Mouse (Mus musculus) forebrain, embryonic 16.5 days (tissue): ENCODE results near the gene S1pr4. TPM values are rescaled to one million over a fixed set of nuclear protein-coding genes. Genes with fewer than 3 reads are reported as not detected.

Source experiments
- microRNA-seq: library from miRNA; unstranded; fragments of <30 nt; microRNA quantifications from one replicate; pipeline ENCODE4, GENCODE M21; 2017
- polyA plus RNA-seq: library from polyadenylated mRNA; unstranded; fragments of >200 nt; fragmentation: Nextera tagmentation; extraction: Ambion mirVana; gene quantifications from 2 replicates; pipeline ENCODE4 v1.2.1, GENCODE M21; 2015

Gene S1pr4
- polyA plus RNA-seq, 1 experiment from 2014 or later: 0.53 TPM

Small RNA genes within 50 kb of the gene (microRNA-seq; reads per million reads assigned to microRNA genes)
- not detected for gene Gm25595

Other genes starting within 250 kb of the S1pr4 start
- 28.8 and 44.2 TPM in 2 replicates for gene Matk, start 247.2 kb downstream of the S1pr4 start, polyA plus RNA-seq
- 84.0 and 90.1 TPM in 2 replicates for gene Mrpl54, start 233.2 kb downstream of the S1pr4 start, polyA plus RNA-seq
- gene Apba3, start 233.2 kb downstream of the S1pr4 start, polyA plus RNA-seq: 39.1 and 41.6 TPM in 2 replicates
- 7.3 and 8.3 TPM in 2 replicates for gene Tjp3, start 208.6 kb downstream of the S1pr4 start, polyA plus RNA-seq
- 138 and 143 TPM in 2 replicates for gene Pip5k1c, start 207.2 kb downstream of the S1pr4 start, polyA plus RNA-seq
- 36.8 and 38.3 TPM in 2 replicates for gene Cactin, start 179.0 kb downstream of the S1pr4 start, polyA plus RNA-seq
- gene Tbxa2r, start 171.4 kb downstream of the S1pr4 start, polyA plus RNA-seq: 3.6 and 4.9 TPM in 2 replicates
- gene Gipc3, start 156.9 kb downstream of the S1pr4 start, polyA plus RNA-seq: not detected in 2 replicates
- 33.4 and 34.2 TPM in 2 replicates for gene Hmg20b, start 149.7 kb downstream of the S1pr4 start, polyA plus RNA-seq
- gene Mfsd12, start 142.6 kb downstream of the S1pr4 start, polyA plus RNA-seq: 11.4 and 11.5 TPM in 2 replicates
- gene 4930404N11Rik, start 134.3 kb downstream of the S1pr4 start, polyA plus RNA-seq: 0.72 and 0.86 TPM in 2 replicates
- 121 and 133 TPM in 2 replicates for gene Fzr1, start 121.6 kb downstream of the S1pr4 start, polyA plus RNA-seq
- 86.0 and 91.0 TPM in 2 replicates for gene Dohh, start 115.7 kb downstream of the S1pr4 start, polyA plus RNA-seq
- 6.2 and 8.8 TPM in 2 replicates for gene Gm48551, start 115.7 kb downstream of the S1pr4 start, polyA plus RNA-seq
- gene Gm48552, start 111.1 kb downstream of the S1pr4 start, polyA plus RNA-seq: 1.0 and 2.2 TPM in 2 replicates
- gene Smim24, start 107.1 kb downstream of the S1pr4 start, polyA plus RNA-seq: 1.2 and 1.8 TPM in 2 replicates
- gene Nfic, start 44.5 kb downstream of the S1pr4 start, polyA plus RNA-seq: 25.4 and 27.0 TPM in 2 replicates
- gene Celf5, start 17.4 kb downstream of the S1pr4 start, polyA plus RNA-seq: 75.3 and 93.0 TPM in 2 replicates
- gene Ncln, start 3.7 kb downstream of the S1pr4 start, polyA plus RNA-seq: 70.4 and 80.9 TPM in 2 replicates
- gene Gna15, start 24.1 kb upstream of the S1pr4 start, polyA plus RNA-seq: 0.42 and 0.76 TPM in 2 replicates
- gene Gna11, start 45.1 kb upstream of the S1pr4 start, polyA plus RNA-seq: 106 and 112 TPM in 2 replicates
- gene Aes, start 59.4 kb upstream of the S1pr4 start, polyA plus RNA-seq: 632 and 683 TPM in 2 replicates
- gene Tle2, start 74.4 kb upstream of the S1pr4 start, polyA plus RNA-seq: 27.1 and 32.6 TPM in 2 replicates
- 3.5 and 3.7 TPM in 2 replicates for gene Tle6, start 100.9 kb upstream of the S1pr4 start, polyA plus RNA-seq
- 2.7 and 3.4 TPM in 2 replicates for gene BC025920, start 106.1 kb upstream of the S1pr4 start, polyA plus RNA-seq
- gene Sirt6, start 127.7 kb upstream of the S1pr4 start, polyA plus RNA-seq: 51.4 and 55.1 TPM in 2 replicates
- 13.8 and 16.5 TPM in 2 replicates for gene Ankrd24, start 128.4 kb upstream of the S1pr4 start, polyA plus RNA-seq
- 6.6 and 6.9 TPM in 2 replicates for gene Gm10778, start 148.9 kb upstream of the S1pr4 start, polyA plus RNA-seq
- gene Zfp433, start 204.7 kb upstream of the S1pr4 start, polyA plus RNA-seq: 20.4 and 25.1 TPM in 2 replicates